Mouse (Mus musculus) hindbrain, postnatal 0 days (tissue): Measurements from ENCODE around the gene Emc10. TPM values are rescaled to one million over a fixed set of nuclear protein-coding genes. Genes with fewer than 3 reads are reported as not detected.

Source experiments
- ATAC-seq: fragments of 200-750 bp; cut with Nextera tagmentation; 2 replicates; pipeline ENCODE4 v1.8.0; 2017; ENCODE audit warnings: mild to moderate bottlenecking, moderate TSS enrichment, moderate library complexity
- DNase-seq: peaks from one replicate; pipeline ENCODE4 v3.0.0-alpha.2; 2015; ENCODE audit warnings: low spot score
- H3K27ac ChIP-seq: fragments of 300-500 bp; sonication (generic); 2 replicates; pipeline ENCODE4 v1.5.1; 2014; ENCODE audit warnings: mild to moderate bottlenecking
- H3K27me3 ChIP-seq: fragments of 300-500 bp; sonication (generic); 2 replicates; pipeline ENCODE4 v1.6.1; 2014; ENCODE audit warnings: low read length, mixed read lengths; ENCODE audit not compliant: insufficient read depth
- H3K36me3 ChIP-seq: fragments of 300-500 bp; sonication (generic); 2 replicates; pipeline ENCODE4 v1.6.1; 2014; ENCODE audit warnings: low read length, mixed read lengths; ENCODE audit not compliant: insufficient read depth
- H3K4me1 ChIP-seq: fragments of 300-500 bp; sonication (generic); 2 replicates; pipeline ENCODE4 v1.6.1; 2014; ENCODE audit warnings: antibody characterized with exemption, low read length, mixed read lengths; ENCODE audit not compliant: insufficient read depth
- H3K4me2 ChIP-seq: fragments of 300-500 bp; sonication (generic); 2 replicates; pipeline ENCODE4 v1.6.1; 2014; ENCODE audit warnings: low read depth, mild to moderate bottlenecking, low read length, moderate library complexity, mixed read lengths
- H3K4me3 ChIP-seq: fragments of 300-500 bp; sonication (generic); 2 replicates; pipeline ENCODE4 v1.5.1; 2014; ENCODE audit warnings: low read length
- H3K9ac ChIP-seq: fragments of 300-500 bp; sonication (generic); replicated peaks from 2 replicates; pipeline ENCODE4 v1.6.1; 2014; ENCODE audit warnings: mild to moderate bottlenecking, low read length, moderate library complexity, mixed read lengths
- H3K9me3 ChIP-seq: fragments of 300-500 bp; sonication (generic); 2 replicates; pipeline ENCODE4 v1.6.1; 2016; ENCODE audit warnings: low read length, mixed read lengths
- CTCF ChIP-seq: IDR thresholded peaks from 2 replicates; pipeline ENCODE4 v1.5.1; 2016; ENCODE audit warnings: antibody characterized with exemption, control low read depth, low read depth
- WGBS: fragments of 180-500 bp; shearing (Covaris S2); extraction: QIAGEN DNeasy Blood & Tissue Kit; methylation state at CpG from one replicate; pipeline ENCODE4 v1.1.7; 2014; 5-methylcytosine and 5-hydroxymethylcytosine counted together
- polyA plus RNA-seq: library from polyadenylated mRNA; unstranded; fragments of >200 nt; fragmentation: Nextera tagmentation; extraction: Ambion mirVana; gene quantifications from 2 replicates; pipeline ENCODE4 v1.2.1, GENCODE M21; 2015
- total RNA-seq: library from RNA; depleted of rRNA; stranded (reverse); fragments of >200 nt; gene quantifications from 2 replicates; pipeline ENCODE4 v1.2.3, GENCODE M21; 2014

Emc10 gene
- total and polyA plus RNA-seq, 2 experiments from 2014 or later = 152 to 311 TPM

DNA sequence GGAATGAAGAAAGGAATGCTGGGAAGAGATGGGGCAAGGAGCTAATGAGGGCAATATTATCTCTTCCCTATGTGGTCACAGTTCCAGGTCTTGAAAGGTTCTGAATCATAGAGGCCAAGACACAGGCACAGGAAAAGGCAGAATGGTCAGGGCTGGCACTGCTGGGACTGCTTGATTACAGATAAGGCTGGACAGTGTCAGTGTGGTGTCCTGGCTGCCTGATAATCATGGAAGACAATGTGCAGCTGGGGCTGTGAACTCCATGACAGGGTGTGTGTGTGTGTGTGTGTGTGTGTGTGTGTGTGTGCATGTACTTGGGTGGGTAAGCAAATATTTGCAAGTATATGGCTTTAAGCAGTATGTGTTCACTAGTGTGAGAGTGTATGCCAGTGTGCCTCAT is 11.2 kb upstream of the Emc10 start:
- no peak overlapping the region for H3K9ac ChIP-seq
- no peak for DNase-seq
- no peak for ATAC-seq
- no peak overlapping the region for H3K27ac ChIP-seq
- H3K36me3 ChIP-seq = no peaks in the 10 kb centered on the region
- no peaks in the 10 kb centered on the region for H3K27me3 ChIP-seq
- no peak overlapping the region for H3K4me3 ChIP-seq
- TF ChIP-seq CTCF = no peak
- no peaks in the 10 kb centered on the region for H3K4me1 ChIP-seq
- H3K9me3 ChIP-seq = no peaks in the 10 kb centered on the region
- H3K4me2 ChIP-seq = no peak overlapping the region

DNA sequence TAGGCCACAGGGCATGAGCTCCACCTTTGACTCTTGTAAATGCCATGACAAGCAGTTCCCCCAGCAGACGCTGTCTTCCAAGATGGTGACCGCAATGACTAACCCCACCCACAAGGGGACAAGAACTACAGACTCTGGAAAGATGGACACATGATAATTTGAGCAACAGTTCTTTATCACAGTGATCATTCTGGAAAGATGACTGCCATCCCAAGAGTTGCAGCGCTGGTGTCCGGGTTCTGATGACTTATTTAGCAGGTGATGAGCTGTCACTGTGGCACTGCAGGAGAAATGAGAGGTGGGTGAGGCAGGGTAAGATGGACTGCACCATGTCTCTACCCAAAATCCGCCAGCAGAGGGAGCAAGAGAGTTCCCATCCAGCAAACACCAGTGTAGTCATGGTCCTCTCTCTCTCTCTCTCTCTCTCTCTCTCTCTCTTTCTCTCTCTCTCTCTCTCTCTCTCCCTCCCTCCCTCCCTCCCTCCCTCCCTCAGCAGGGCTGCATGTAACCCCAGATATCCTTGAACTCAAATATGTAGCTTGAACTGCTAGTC is 5.3 kb upstream of the Emc10 start:
- Histone ChIP-seq H3K27ac (no peak overlapping the region), H3K36me3 (no peaks in the 10 kb centered on the region), H3K9me3 (no peaks in the 10 kb centered on the region), H3K4me1 (no peaks in the 10 kb centered on the region), H3K4me2 (no peak overlapping the region), H3K9ac (no peak overlapping the region), H3K4me3 (no peak overlapping the region), H3K27me3 (no peaks in the 10 kb centered on the region)
- DNase-seq = peak; percentile 82
- TF ChIP-seq CTCF = peak; percentile 86
- peak; percentile 74 for ATAC-seq
- 35% methylated on average over 5 of the region's 5 CpGs for WGBS

DNA sequence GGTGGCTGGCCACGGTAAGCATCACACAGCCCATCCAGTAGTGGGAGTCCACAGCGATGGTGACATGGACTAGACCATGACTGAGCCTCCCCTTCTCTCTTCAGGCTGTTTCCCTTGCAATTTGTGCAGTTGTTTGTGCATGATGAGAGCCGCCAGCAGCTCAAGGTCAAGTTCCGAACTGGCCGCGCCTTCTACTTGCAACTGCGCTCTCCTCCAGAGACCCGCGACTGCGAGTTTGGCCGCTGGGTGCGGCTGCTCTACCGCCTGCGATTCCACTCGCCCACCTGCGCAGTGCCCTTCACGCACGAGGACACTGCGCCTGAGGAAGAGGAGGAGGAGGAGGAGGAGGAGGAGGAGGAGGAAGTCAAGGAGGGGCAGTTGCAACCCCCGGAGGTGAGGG is 3.7 kb upstream of the Emc10 start:
- no peak for TF ChIP-seq CTCF
- Histone ChIP-seq H3K4me1 (peaks cover 6% of the 10 kb centered on the region), H3K27ac (no peak overlapping the region), H3K4me3 (no peak overlapping the region), H3K9me3 (no peaks in the 10 kb centered on the region), H3K4me2 (no peak overlapping the region), H3K27me3 (no peaks in the 10 kb centered on the region), H3K36me3 (no peaks in the 10 kb centered on the region), H3K9ac (no peak overlapping the region)
- DNase-seq (no peak), ATAC-seq (no peak)
- WGBS = 53% methylated on average over 20 of the region's 20 CpGs

DNA sequence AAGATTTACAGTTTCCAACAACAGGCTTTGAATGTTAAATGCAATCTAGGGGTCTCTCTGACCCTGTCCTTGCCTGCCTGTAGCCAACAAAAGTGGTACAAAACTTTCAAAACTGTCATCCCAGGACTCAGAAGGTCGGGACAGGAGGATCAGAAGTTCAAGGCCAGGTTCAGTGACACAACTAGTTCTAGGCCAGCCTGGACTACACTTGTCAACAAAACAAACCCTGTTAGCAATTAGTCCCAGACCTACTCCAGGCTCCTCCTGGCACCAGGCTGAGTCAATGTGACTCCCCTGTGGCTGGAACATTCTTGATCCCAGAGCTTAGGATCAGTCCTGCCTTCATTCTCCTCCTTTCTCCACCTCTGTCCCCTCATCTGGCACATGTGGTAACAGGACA is 2.6 kb upstream of the Emc10 start:
- Histone ChIP-seq H3K36me3 (no peaks in the 10 kb centered on the region), H3K9ac (no peak overlapping the region), H3K27ac (no peak overlapping the region), H3K4me2 (no peak overlapping the region), H3K9me3 (no peaks in the 10 kb centered on the region), H3K4me1 (peaks cover 12% of the 10 kb centered on the region), H3K4me3 (no peak overlapping the region), H3K27me3 (no peaks in the 10 kb centered on the region)
- no peak for TF ChIP-seq CTCF
- 81% methylated on average over 1 of the region's 1 CpGs for WGBS
- no peak for ATAC-seq
- no peak for DNase-seq

DNA sequence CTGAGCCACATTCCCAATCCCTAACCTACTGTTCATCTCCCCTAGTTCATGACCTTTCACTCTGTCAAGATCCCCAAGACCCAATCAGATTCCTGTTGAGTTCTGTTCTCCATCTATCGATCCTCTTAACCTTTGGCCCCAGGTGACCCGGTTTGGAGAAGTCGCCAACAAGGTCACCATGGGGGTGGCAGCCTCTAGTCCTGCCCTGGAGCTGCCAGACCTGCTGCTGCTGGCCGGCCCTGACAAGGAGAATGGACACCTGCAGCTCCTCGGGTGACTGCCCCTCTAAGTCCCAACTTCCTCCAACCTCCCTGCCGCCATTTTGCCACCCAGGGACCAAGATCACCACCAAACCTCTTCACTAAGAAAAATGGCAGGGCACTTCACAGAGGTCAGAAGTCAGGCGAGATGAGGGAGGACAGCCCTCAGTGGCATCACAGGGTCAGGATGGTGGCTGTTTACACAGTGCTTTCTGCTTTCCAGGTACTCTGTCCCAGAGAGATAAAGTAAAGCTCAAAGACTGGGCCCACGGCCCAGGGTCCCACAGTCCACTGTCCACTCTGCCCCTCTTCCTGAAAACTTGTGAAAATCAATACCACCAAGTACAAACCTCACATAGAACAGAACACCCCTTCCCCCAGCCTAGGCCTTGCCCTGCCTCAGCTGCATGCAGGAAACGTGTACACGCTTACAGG is 1.2 kb upstream of the Emc10 start:
- peaks cover 6% of the 10 kb centered on the region; the same call in 1 of the 2 replicates for H3K36me3 ChIP-seq
- peaks cover 12% of the 10 kb centered on the region for H3K4me1 ChIP-seq
- no peaks in the 10 kb centered on the region for H3K27me3 ChIP-seq
- ATAC-seq (no peak), DNase-seq (no peak)
- H3K4me3 ChIP-seq = peak overlapping the region; percentile 85
- H3K9ac ChIP-seq = peak overlapping the region; percentile 89
- no peaks in the 10 kb centered on the region for H3K9me3 ChIP-seq
- H3K27ac ChIP-seq = no peak overlapping the region
- no peak for TF ChIP-seq CTCF
- 92% methylated on average over 10 of the region's 10 CpGs for WGBS
- H3K4me2 ChIP-seq = peak overlapping the region; percentile 96

DNA sequence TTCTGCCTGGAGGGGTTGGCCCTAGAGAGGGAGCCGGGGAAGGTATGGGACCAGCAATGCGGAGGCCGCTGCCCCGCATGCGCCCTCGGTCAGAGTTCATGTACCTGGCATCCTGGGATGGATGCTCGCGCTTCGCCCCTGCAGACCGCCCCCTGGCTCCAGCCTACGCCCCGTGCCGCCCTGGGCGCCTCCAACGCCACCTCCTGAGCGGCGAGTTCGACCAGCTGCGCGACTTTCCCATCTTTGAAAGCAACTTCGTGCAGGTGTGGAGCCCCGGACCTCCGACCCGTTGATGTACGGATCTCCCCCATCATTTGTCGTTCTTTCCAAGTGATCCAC is 411 bp upstream of the Emc10 start:
- peak overlapping the region; percentile 96 for H3K4me2 ChIP-seq
- no peak for DNase-seq
- H3K4me1 ChIP-seq = peaks cover 12% of the 10 kb centered on the region
- peak overlapping the region; percentile 89 for H3K9ac ChIP-seq
- H3K9me3 ChIP-seq = no peaks in the 10 kb centered on the region
- TF ChIP-seq CTCF = peak; percentile 42; the same call in 1 of the 2 replicates
- H3K4me3 ChIP-seq = peak overlapping the region; percentile 85
- no peak for ATAC-seq
- WGBS = 2% methylated on average over 26 of the region's 26 CpGs
- H3K27ac ChIP-seq = peak overlapping the region; percentile 98
- H3K27me3 ChIP-seq = no peaks in the 10 kb centered on the region
- H3K36me3 ChIP-seq = peaks cover 13% of the 10 kb centered on the region

DNA sequence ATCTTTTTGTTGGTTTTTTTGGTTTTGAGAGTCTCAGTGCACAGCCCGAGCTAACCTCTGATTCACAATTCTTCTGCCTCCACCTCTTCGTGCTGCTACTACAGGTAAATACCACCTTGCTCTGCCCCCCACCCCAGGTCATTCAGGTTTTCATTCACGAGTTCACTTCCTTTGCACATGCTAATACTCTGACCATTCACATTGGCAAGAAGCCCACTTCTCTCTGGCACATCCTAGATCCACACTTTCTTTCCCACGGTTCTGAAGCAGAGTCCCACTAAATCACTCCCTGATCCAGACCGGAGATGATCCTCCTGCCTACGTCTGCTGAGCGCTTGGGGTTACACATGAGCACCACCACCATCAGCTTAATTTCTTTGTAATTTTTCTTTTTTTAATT is 1.2 kb downstream of the Emc10 start:
- WGBS = 70% methylated on average over 7 of the region's 7 CpGs
- Histone ChIP-seq H3K27me3 (no peaks in the 10 kb centered on the region), H3K9ac (peak overlapping the region; percentile 89), H3K9me3 (no peaks in the 10 kb centered on the region), H3K27ac (peak overlapping the region; percentile 98; the same call in 1 of the 2 replicates), H3K4me3 (peak overlapping the region; percentile 85), H3K4me2 (peak overlapping the region; percentile 96), H3K36me3 (peaks cover 29% of the 10 kb centered on the region), H3K4me1 (peaks cover 12% of the 10 kb centered on the region)
- TF ChIP-seq CTCF = no peak
- DNase-seq = no peak
- no peak for ATAC-seq
